Mouse (Mus musculus): ENCODE results near the gene Etl4. TPM values are rescaled to one million over a fixed set of nuclear protein-coding genes. Genes with fewer than 3 reads are reported as not detected.

The Etl4 gene
- polyA plus RNA-seq, 1 experiment from 2014 or later: 12.3 TPM

- H3K4me1 ChIP-seq (replicated peaks): no peaks in the 10 kb centered on the region
- no peak overlapping the region for H3K4me2 ChIP-seq
- no peaks in the 10 kb centered on the region for H3K27me3 ChIP-seq (replicated peaks)
- WGBS: 49% methylated on average over 7 of the region's 7 CpGs
- 0 out of 2 replicates have a peak, but pooled peaks cover 3% of the 10 kb centered on the region for H3K9me3 ChIP-seq (replicated peaks)
- H3K36me3 ChIP-seq: no peaks in the 10 kb centered on the region
- no peak overlapping the region for H3K4me3 ChIP-seq
- ATAC-seq (ENCODE audit: insufficient number of reproducible peaks, low FRiP score): no peak
- H3K9ac ChIP-seq: no peak overlapping the region
- no peak overlapping the region for H3K27ac ChIP-seq (ENCODE audit: poor library complexity, severe bottlenecking)
Observed at GRCm38 (mm10) chr2:19966445-19966844, 56.9 kb downstream of the Etl4 start.

- no peak overlapping the region for H3K27ac ChIP-seq (ENCODE audit: poor library complexity, severe bottlenecking)
Observed at GRCm38 (mm10) chr2:20037671-20038070, 128.1 kb downstream of the Etl4 start.

GRCm38 (mm10) chr2:20072377-20072776 is 162.8 kb downstream of the Etl4 start:
- H3K4me1 ChIP-seq (replicated peaks): no peaks in the 10 kb centered on the region
- H3K27ac ChIP-seq (ENCODE audit: poor library complexity, severe bottlenecking): no peak overlapping the region
- no peak overlapping the region for H3K4me3 ChIP-seq
- H3K9me3 ChIP-seq (replicated peaks): no peaks in the 10 kb centered on the region
- H3K36me3 ChIP-seq: no peaks in the 10 kb centered on the region
- no peak overlapping the region for H3K4me2 ChIP-seq
- H3K27me3 ChIP-seq (replicated peaks): no peaks in the 10 kb centered on the region
- no peak overlapping the region for H3K9ac ChIP-seq
- 43% methylated on average over 9 of the region's 9 CpGs for WGBS
- ATAC-seq (ENCODE audit: insufficient number of reproducible peaks, low FRiP score): no peak

More at GRCm38 (mm10) chr2:20037671-20038070, 128.1 kb downstream of the Etl4 start:
- Histone ChIP-seq H3K4me1 (replicated peaks) (no peaks in the 10 kb centered on the region), H3K36me3 (no peaks in the 10 kb centered on the region), H3K4me3 (no peak overlapping the region), H3K9me3 (replicated peaks) (no peaks in the 10 kb centered on the region), H3K27me3 (replicated peaks) (no peaks in the 10 kb centered on the region), H3K9ac (no peak overlapping the region), H3K4me2 (no peak overlapping the region)
- 69% methylated on average over 4 of the region's 4 CpGs for WGBS
- ATAC-seq (ENCODE audit: insufficient number of reproducible peaks, low FRiP score): no peak

GRCm38 (mm10) chr2:20076118-20076796 is 166.7 kb downstream of the Etl4 start:
- H3K4me3 ChIP-seq: no peak overlapping the region
- no peaks in the 10 kb centered on the region for H3K36me3 ChIP-seq
- no peak overlapping the region for H3K4me2 ChIP-seq
- no peaks in the 10 kb centered on the region for H3K9me3 ChIP-seq (replicated peaks)
- no peak overlapping the region for H3K27ac ChIP-seq (ENCODE audit: poor library complexity, severe bottlenecking)
- 67% methylated on average over 4 of the region's 4 CpGs for WGBS
- H3K9ac ChIP-seq: no peak overlapping the region
- no peaks in the 10 kb centered on the region for H3K4me1 ChIP-seq (replicated peaks)
- ATAC-seq (ENCODE audit: insufficient number of reproducible peaks, low FRiP score): no peak
- no peaks in the 10 kb centered on the region for H3K27me3 ChIP-seq (replicated peaks)

GRCm38 (mm10) chr2:20084781-20085180 is 175.2 kb downstream of the Etl4 start:
- H3K27me3 ChIP-seq (replicated peaks): no peaks in the 10 kb centered on the region
- H3K4me3 ChIP-seq: no peak overlapping the region
- no peaks in the 10 kb centered on the region for H3K36me3 ChIP-seq
- no peaks in the 10 kb centered on the region for H3K4me1 ChIP-seq (replicated peaks)
- H3K27ac ChIP-seq (ENCODE audit: poor library complexity, severe bottlenecking): no peak overlapping the region
- ATAC-seq (ENCODE audit: insufficient number of reproducible peaks, low FRiP score): no peak
- WGBS: 83% methylated on average over 4 of the region's 4 CpGs
- H3K4me2 ChIP-seq: no peak overlapping the region
- H3K9ac ChIP-seq: no peak overlapping the region
- no peaks in the 10 kb centered on the region for H3K9me3 ChIP-seq (replicated peaks)

- no peak overlapping the region for H3K9ac ChIP-seq
Observed at GRCm38 (mm10) chr2:20105456-20105855, 195.9 kb downstream of the Etl4 start.

GRCm38 (mm10) chr2:20111703-20112102 is 202.1 kb downstream of the Etl4 start:
- Histone ChIP-seq H3K4me3 (no peak overlapping the region), H3K9me3 (replicated peaks) (no peaks in the 10 kb centered on the region), H3K4me1 (replicated peaks) (no peaks in the 10 kb centered on the region), H3K36me3 (no peaks in the 10 kb centered on the region), H3K9ac (no peak overlapping the region), H3K27ac (ENCODE audit: poor library complexity, severe bottlenecking) (no peak overlapping the region), H3K27me3 (replicated peaks) (no peaks in the 10 kb centered on the region), H3K4me2 (no peak overlapping the region)
- no peak for ATAC-seq (ENCODE audit: insufficient number of reproducible peaks, low FRiP score)

More at GRCm38 (mm10) chr2:20105456-20105855, 195.9 kb downstream of the Etl4 start:
- no peaks in the 10 kb centered on the region for H3K36me3 ChIP-seq
- H3K27ac ChIP-seq (ENCODE audit: poor library complexity, severe bottlenecking): no peak overlapping the region
- 56% methylated on average over 1 of the region's 1 CpGs for WGBS
- no peak overlapping the region for H3K4me3 ChIP-seq
- H3K9me3 ChIP-seq (replicated peaks): no peaks in the 10 kb centered on the region
- no peaks in the 10 kb centered on the region for H3K4me1 ChIP-seq (replicated peaks)
- ATAC-seq (ENCODE audit: insufficient number of reproducible peaks, low FRiP score): no peak
- no peaks in the 10 kb centered on the region for H3K27me3 ChIP-seq (replicated peaks)
- H3K4me2 ChIP-seq: no peak overlapping the region

GRCm38 (mm10) chr2:20125914-20126313 is 216.3 kb downstream of the Etl4 start:
- Histone ChIP-seq H3K9ac (no peak overlapping the region), H3K27me3 (replicated peaks) (no peaks in the 10 kb centered on the region), H3K4me3 (no peak overlapping the region), H3K9me3 (replicated peaks) (no peaks in the 10 kb centered on the region), H3K4me2 (no peak overlapping the region), H3K4me1 (replicated peaks) (no peaks in the 10 kb centered on the region; the same call in 1 of the 2 replicates), H3K27ac (ENCODE audit: poor library complexity, severe bottlenecking) (no peak overlapping the region), H3K36me3 (no peaks in the 10 kb centered on the region)
- no peak for ATAC-seq (ENCODE audit: insufficient number of reproducible peaks, low FRiP score)

GRCm38 (mm10) chr2:20131792-20132191 is 222.2 kb downstream of the Etl4 start:
- H3K9me3 ChIP-seq (replicated peaks): no peaks in the 10 kb centered on the region
- no peak overlapping the region for H3K4me2 ChIP-seq
- peaks cover 7% of the 10 kb centered on the region for H3K4me1 ChIP-seq (replicated peaks)
- H3K9ac ChIP-seq: no peak overlapping the region
- no peaks in the 10 kb centered on the region for H3K27me3 ChIP-seq (replicated peaks)
- no peak overlapping the region for H3K27ac ChIP-seq (ENCODE audit: poor library complexity, severe bottlenecking)
- 25% methylated on average over 2 of the region's 2 CpGs for WGBS
- no peak for ATAC-seq (ENCODE audit: insufficient number of reproducible peaks, low FRiP score)
- no peak overlapping the region for H3K4me3 ChIP-seq
- H3K36me3 ChIP-seq: no peaks in the 10 kb centered on the region

GRCm38 (mm10) chr2:20138426-20138825 is 228.8 kb downstream of the Etl4 start:
- Histone ChIP-seq H3K36me3 (no peaks in the 10 kb centered on the region), H3K4me2 (no peak overlapping the region), H3K4me3 (no peak overlapping the region), H3K27ac (ENCODE audit: poor library complexity, severe bottlenecking) (no peak overlapping the region), H3K4me1 (replicated peaks) (no peaks in the 10 kb centered on the region), H3K9ac (no peak overlapping the region), H3K27me3 (replicated peaks) (no peaks in the 10 kb centered on the region), H3K9me3 (replicated peaks) (no peaks in the 10 kb centered on the region)
- 63% methylated on average over 1 of the region's 1 CpGs for WGBS
- ATAC-seq (ENCODE audit: insufficient number of reproducible peaks, low FRiP score): no peak

- H3K9me3 ChIP-seq (replicated peaks): no peaks in the 10 kb centered on the region
- H3K4me3 ChIP-seq: no peak overlapping the region
- H3K27me3 ChIP-seq (replicated peaks): no peaks in the 10 kb centered on the region
- H3K4me2 ChIP-seq: no peak overlapping the region
- H3K36me3 ChIP-seq: no peaks in the 10 kb centered on the region
- no peak for ATAC-seq (ENCODE audit: insufficient number of reproducible peaks, low FRiP score)
- H3K4me1 ChIP-seq (replicated peaks): no peaks in the 10 kb centered on the region
- H3K27ac ChIP-seq (ENCODE audit: poor library complexity, severe bottlenecking): no peak overlapping the region
- WGBS: 57% methylated on average over 4 of the region's 4 CpGs
- no peak overlapping the region for H3K9ac ChIP-seq
Observed at GRCm38 (mm10) chr2:20145368-20145767, 235.8 kb downstream of the Etl4 start.

- WGBS: 65% methylated on average over 1 of the region's 1 CpGs
- H3K4me3 ChIP-seq: no peak overlapping the region
- H3K9ac ChIP-seq: no peak overlapping the region
- H3K4me1 ChIP-seq (replicated peaks): no peaks in the 10 kb centered on the region
- no peaks in the 10 kb centered on the region for H3K36me3 ChIP-seq
- H3K27ac ChIP-seq (ENCODE audit: poor library complexity, severe bottlenecking): no peak overlapping the region
- no peaks in the 10 kb centered on the region for H3K27me3 ChIP-seq (replicated peaks)
- no peak overlapping the region for H3K4me2 ChIP-seq
- no peaks in the 10 kb centered on the region for H3K9me3 ChIP-seq (replicated peaks)
- no peak for ATAC-seq (ENCODE audit: insufficient number of reproducible peaks, low FRiP score)
Observed at GRCm38 (mm10) chr2:20167073-20167472, 257.5 kb downstream of the Etl4 start.

Measured in heart, embryonic 12.5 days (tissue).